Mouse (Mus musculus) lung, embryonic 15.5 days (tissue): ENCODE results near the gene Agk. TPM values are rescaled to one million over a fixed set of nuclear protein-coding genes. Genes with fewer than 3 reads are reported as not detected.

Experiments
- ATAC-seq: fragments of 200-750 bp; cut with Nextera tagmentation; 2 replicates; pipeline ENCODE4 v1.8.0; 2017; ENCODE audit warnings: moderate number of reproducible peaks, borderline replicate concordance; ENCODE audit not compliant: low FRiP score, low TSS enrichment; ENCODE audit errors: extremely low read depth
- H3K27ac ChIP-seq: fragments of 300-500 bp; sonication (generic); 2 replicates; pipeline ENCODE4 v1.5.1; 2015; ENCODE audit warnings: moderate library complexity, mild to moderate bottlenecking, inconsistent platforms
- H3K27me3 ChIP-seq: fragments of 300-500 bp; sonication (generic); 2 replicates; pipeline ENCODE4 v1.6.1; 2015; ENCODE audit warnings: inconsistent platforms
- H3K36me3 ChIP-seq: fragments of 300-500 bp; sonication (generic); 2 replicates; pipeline ENCODE4 v1.6.1; 2015; ENCODE audit warnings: inconsistent platforms
- H3K4me1 ChIP-seq: fragments of 300-500 bp; sonication (generic); 2 replicates; pipeline ENCODE4 v1.6.1; 2015; ENCODE audit warnings: inconsistent platforms
- H3K4me2 ChIP-seq: fragments of 300-500 bp; sonication (generic); 2 replicates; pipeline ENCODE4 v1.6.1; 2015; ENCODE audit warnings: inconsistent platforms, mild to moderate bottlenecking, moderate library complexity
- H3K4me3 ChIP-seq: fragments of 300-500 bp; sonication (generic); 2 replicates; pipeline ENCODE4 v1.5.1; 2015; ENCODE audit warnings: mild to moderate bottlenecking, inconsistent platforms
- H3K9ac ChIP-seq: fragments of 300-500 bp; sonication (generic); 2 replicates; pipeline ENCODE4 v1.6.1; 2015; ENCODE audit warnings: inconsistent platforms
- H3K9me3 ChIP-seq: fragments of 300-500 bp; sonication (generic); 2 replicates; pipeline ENCODE4 v1.6.1; 2016; ENCODE audit warnings: inconsistent platforms
- WGBS: fragments of 180-500 bp; shearing (Covaris S2); methylation state at CpG from one replicate; pipeline ENCODE4 v1.1.7; 2015; 5-methylcytosine and 5-hydroxymethylcytosine counted together
- polyA plus RNA-seq: library from polyadenylated mRNA; unstranded; fragments of >200 nt; fragmentation: Nextera tagmentation; extraction: Ambion mirVana; gene quantifications from 2 replicates; pipeline ENCODE4 v1.2.1, GENCODE M21; 2015

The Agk gene
- polyA plus RNA-seq, 1 experiment from 2014 or later: 44.2 TPM

DNA sequence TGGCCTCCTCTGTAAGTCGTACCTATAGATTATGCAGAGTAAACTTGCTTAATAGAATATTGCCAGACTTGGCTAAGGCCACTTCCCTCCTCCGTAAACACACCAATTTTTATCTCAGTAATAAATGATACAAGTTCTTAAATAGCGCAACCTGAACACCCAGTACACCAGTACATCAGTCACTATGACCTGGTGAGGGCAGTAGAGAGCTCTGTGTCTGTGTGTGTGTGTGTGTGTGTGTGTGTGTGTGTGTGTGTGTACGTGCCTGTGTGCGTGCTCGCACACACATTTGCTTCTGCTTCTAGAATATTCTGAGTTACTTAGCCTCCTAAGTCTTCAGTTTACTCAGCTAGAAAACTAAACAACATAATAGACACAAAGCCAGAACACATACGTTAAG, 28.4 kb downstream of the Agk start:
- Histone ChIP-seq H3K4me2 (no peak overlapping the region), H3K4me1 (no peaks in the 10 kb centered on the region), H3K36me3 (peaks cover 16% of the 10 kb centered on the region), H3K27ac (no peak overlapping the region), H3K9ac (no peak overlapping the region), H3K9me3 (no peaks in the 10 kb centered on the region), H3K27me3 (no peaks in the 10 kb centered on the region), H3K4me3 (no peak overlapping the region)
- 89% methylated on average over 7 of the region's 7 CpGs for WGBS
- ATAC-seq: no peak

GRCm38 (mm10) chr6:40371031-40371430, 46.1 kb downstream of the Agk start:
- H3K9me3 ChIP-seq: no peaks in the 10 kb centered on the region
- no peak overlapping the region for H3K4me2 ChIP-seq
- 84% methylated on average over 6 of the region's 6 CpGs for WGBS
- no peak overlapping the region for H3K9ac ChIP-seq
- H3K27me3 ChIP-seq: no peaks in the 10 kb centered on the region
- no peak for ATAC-seq
- 0 out of 2 replicates have a peak, but pooled peaks cover 5% of the 10 kb centered on the region for H3K36me3 ChIP-seq
- no peak overlapping the region for H3K27ac ChIP-seq
- no peaks in the 10 kb centered on the region for H3K4me1 ChIP-seq
- no peak overlapping the region for H3K4me3 ChIP-seq

- H3K4me1 ChIP-seq: no peaks in the 10 kb centered on the region
- H3K36me3 ChIP-seq: peaks cover 8% of the 10 kb centered on the region; the same call in 1 of the 2 replicates
- no peak overlapping the region for H3K9ac ChIP-seq
- no peak overlapping the region for H3K4me3 ChIP-seq
- no peaks in the 10 kb centered on the region for H3K27me3 ChIP-seq
- H3K4me2 ChIP-seq: no peak overlapping the region
- no peaks in the 10 kb centered on the region for H3K9me3 ChIP-seq
- no peak overlapping the region for H3K27ac ChIP-seq
- 61% methylated on average over 3 of the region's 3 CpGs for WGBS
- ATAC-seq: no peak
Measured at GRCm38 (mm10) chr6:40380181-40380580, 55.2 kb downstream of the Agk start.

GRCm38 (mm10) chr6:40381908-40382307, 56.9 kb downstream of the Agk start:
- no peaks in the 10 kb centered on the region for H3K9me3 ChIP-seq
- no peaks in the 10 kb centered on the region for H3K27me3 ChIP-seq
- H3K36me3 ChIP-seq: peaks cover 6% of the 10 kb centered on the region; the same call in 1 of the 2 replicates
- no peak overlapping the region for H3K4me3 ChIP-seq
- no peak overlapping the region for H3K27ac ChIP-seq
- no peak for ATAC-seq
- H3K4me1 ChIP-seq: no peaks in the 10 kb centered on the region
- H3K9ac ChIP-seq: no peak overlapping the region
- WGBS: 85% methylated on average over 4 of the region's 4 CpGs
- H3K4me2 ChIP-seq: no peak overlapping the region

- no peak for ATAC-seq
- 61% methylated on average over 3 of the region's 3 CpGs for WGBS
- Histone ChIP-seq H3K27me3 (no peaks in the 10 kb centered on the region), H3K4me3 (no peak overlapping the region), H3K4me2 (no peak overlapping the region), H3K9ac (no peak overlapping the region), H3K27ac (no peak overlapping the region), H3K4me1 (no peaks in the 10 kb centered on the region), H3K36me3 (peaks cover 14% of the 10 kb centered on the region; the same call in 1 of the 2 replicates), H3K9me3 (no peaks in the 10 kb centered on the region)
Measured at GRCm38 (mm10) chr6:40385682-40386081, 60.7 kb downstream of the Agk start.

DNA sequence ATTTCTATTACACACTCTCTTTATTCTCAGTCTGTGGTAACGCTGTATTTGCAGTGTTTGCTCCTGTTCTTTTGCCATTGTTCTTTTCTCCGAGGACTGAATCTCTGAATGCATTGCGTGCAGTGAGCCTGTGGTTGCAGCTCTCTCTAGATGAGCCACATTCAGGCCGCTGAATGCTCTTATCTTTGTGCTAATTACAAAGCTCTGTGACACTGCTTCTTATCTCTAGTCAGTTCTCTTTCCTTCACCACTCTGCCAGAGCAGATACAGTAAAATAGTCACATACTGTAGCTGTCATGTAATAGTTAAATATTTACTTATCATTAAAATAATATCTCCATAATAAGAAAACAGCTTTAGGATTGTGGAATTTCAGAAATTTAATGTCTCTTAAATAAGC, 63.7 kb downstream of the Agk start:
- no peak for ATAC-seq
- no peak overlapping the region for H3K27ac ChIP-seq
- WGBS: 47% methylated on average over 4 of the region's 4 CpGs
- H3K4me3 ChIP-seq: no peak overlapping the region
- no peaks in the 10 kb centered on the region for H3K9me3 ChIP-seq
- H3K36me3 ChIP-seq: peaks cover 13% of the 10 kb centered on the region; the same call in 1 of the 2 replicates
- no peak overlapping the region for H3K9ac ChIP-seq
- H3K27me3 ChIP-seq: no peaks in the 10 kb centered on the region
- H3K4me1 ChIP-seq: no peaks in the 10 kb centered on the region
- no peak overlapping the region for H3K4me2 ChIP-seq

GRCm38 (mm10) chr6:40390975-40391374, 66.0 kb downstream of the Agk start:
- Histone ChIP-seq H3K4me2 (no peak overlapping the region), H3K4me3 (no peak overlapping the region), H3K27ac (no peak overlapping the region), H3K9ac (no peak overlapping the region), H3K4me1 (no peaks in the 10 kb centered on the region), H3K36me3 (peaks cover 13% of the 10 kb centered on the region; the same call in 1 of the 2 replicates), H3K9me3 (no peaks in the 10 kb centered on the region), H3K27me3 (no peaks in the 10 kb centered on the region)
- ATAC-seq: no peak
- 74% methylated on average over 1 of the region's 1 CpGs for WGBS

DNA sequence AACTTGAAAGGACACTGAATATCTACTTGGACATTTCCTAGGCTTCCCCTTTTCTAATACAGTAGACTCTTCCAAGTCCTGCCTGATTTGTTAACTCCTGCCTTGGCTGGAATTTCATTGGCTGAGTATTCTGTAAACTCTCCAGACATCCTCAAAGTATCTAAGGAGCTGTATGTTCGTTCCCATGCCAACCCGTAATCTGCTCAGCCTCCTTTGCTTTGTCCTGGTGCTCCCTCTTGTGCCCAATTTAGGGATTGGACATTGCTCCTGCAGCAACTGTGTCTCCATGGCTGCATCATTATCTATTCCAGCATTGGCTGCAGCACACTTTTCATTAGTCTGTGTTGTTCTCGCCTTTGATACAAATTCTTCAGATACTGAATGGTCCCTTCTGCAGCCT, 68.2 kb downstream of the Agk start:
- ATAC-seq: peak; percentile 94

GRCm38 (mm10) chr6:40402031-40402430, 77.1 kb downstream of the Agk start:
- WGBS: 62% methylated on average over 2 of the region's 2 CpGs
- Histone ChIP-seq H3K4me3 (no peak overlapping the region), H3K27me3 (no peaks in the 10 kb centered on the region), H3K9ac (no peak overlapping the region), H3K4me2 (no peak overlapping the region), H3K36me3 (peaks cover 48% of the 10 kb centered on the region), H3K4me1 (no peaks in the 10 kb centered on the region), H3K9me3 (no peaks in the 10 kb centered on the region), H3K27ac (no peak overlapping the region)
- no peak for ATAC-seq

More for the DNA sequence above, 68.2 kb downstream of the Agk start:
- 26% methylated on average over 3 of the region's 3 CpGs for WGBS
- H3K27ac ChIP-seq: no peak overlapping the region
- H3K9ac ChIP-seq: no peak overlapping the region
- H3K4me3 ChIP-seq: no peak overlapping the region
- H3K36me3 ChIP-seq: peaks cover 21% of the 10 kb centered on the region; the same call in 1 of the 2 replicates
- H3K9me3 ChIP-seq: no peaks in the 10 kb centered on the region
- H3K27me3 ChIP-seq: no peaks in the 10 kb centered on the region
- no peak overlapping the region for H3K4me2 ChIP-seq
- H3K4me1 ChIP-seq: no peaks in the 10 kb centered on the region

- Histone ChIP-seq H3K27me3 (no peaks in the 10 kb centered on the region), H3K4me3 (no peak overlapping the region), H3K4me2 (no peak overlapping the region), H3K4me1 (no peaks in the 10 kb centered on the region), H3K27ac (no peak overlapping the region), H3K9me3 (no peaks in the 10 kb centered on the region), H3K36me3 (peaks cover 39% of the 10 kb centered on the region), H3K9ac (no peak overlapping the region)
- no peak for ATAC-seq
- WGBS: 88% methylated on average over 4 of the region's 4 CpGs
Measured at GRCm38 (mm10) chr6:40403640-40404285, 78.8 kb downstream of the Agk start.

- no peak overlapping the region for H3K4me2 ChIP-seq
- no peaks in the 10 kb centered on the region for H3K9me3 ChIP-seq
- no peaks in the 10 kb centered on the region for H3K27me3 ChIP-seq
- no peaks in the 10 kb centered on the region for H3K4me1 ChIP-seq
- WGBS: 85% methylated on average over 3 of the region's 3 CpGs
- peaks cover 8% of the 10 kb centered on the region; the same call in 1 of the 2 replicates for H3K36me3 ChIP-seq
- H3K4me3 ChIP-seq: no peak overlapping the region
- H3K9ac ChIP-seq: no peak overlapping the region
- no peak overlapping the region for H3K27ac ChIP-seq
- ATAC-seq: no peak
Measured at GRCm38 (mm10) chr6:40411085-40411484, 86.1 kb downstream of the Agk start.

DNA sequence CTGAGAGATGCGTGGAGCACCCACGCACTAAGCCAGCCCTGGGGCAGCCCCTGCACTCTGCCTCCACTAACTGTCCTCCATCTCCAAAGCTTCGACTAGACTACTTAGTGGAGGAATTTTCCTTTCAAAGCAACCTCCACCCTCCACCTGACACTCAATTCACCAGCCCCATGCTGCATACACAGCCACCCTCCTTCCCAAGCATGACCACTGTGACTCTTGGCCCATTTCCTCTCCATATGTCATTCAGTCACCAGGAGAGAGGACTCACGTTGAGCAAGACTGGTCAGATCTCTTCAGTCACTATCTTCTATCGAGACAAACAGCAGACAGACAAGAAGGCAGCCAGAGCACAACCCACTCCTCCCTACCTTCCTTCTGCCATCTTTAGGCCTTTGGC, 88.1 kb downstream of the Agk start:
- no peak overlapping the region for H3K27ac ChIP-seq

More for the DNA sequence above, 88.1 kb downstream of the Agk start:
- H3K4me2 ChIP-seq: no peak overlapping the region
- peaks cover 3% of the 10 kb centered on the region; the same call in 1 of the 2 replicates for H3K36me3 ChIP-seq
- WGBS: 82% methylated on average over 5 of the region's 5 CpGs
- no peaks in the 10 kb centered on the region for H3K4me1 ChIP-seq
- no peak overlapping the region for H3K4me3 ChIP-seq
- no peak overlapping the region for H3K9ac ChIP-seq
- H3K9me3 ChIP-seq: no peaks in the 10 kb centered on the region
- no peak for ATAC-seq
- H3K27me3 ChIP-seq: no peaks in the 10 kb centered on the region
